Mouse (Mus musculus): ENCODE results near the gene Ceacam1. TPM values are rescaled to one million over a fixed set of nuclear protein-coding genes. Genes with fewer than 3 reads are reported as not detected.
"Not testable (repeated sequence)": the region's sequence is repeated elsewhere in the genome, so short reads cannot be mapped to it uniquely, and the experiment has no call there.

The Ceacam1 gene
- polyA plus RNA-seq, 1 experiment: 31.5 TPM

DNA sequence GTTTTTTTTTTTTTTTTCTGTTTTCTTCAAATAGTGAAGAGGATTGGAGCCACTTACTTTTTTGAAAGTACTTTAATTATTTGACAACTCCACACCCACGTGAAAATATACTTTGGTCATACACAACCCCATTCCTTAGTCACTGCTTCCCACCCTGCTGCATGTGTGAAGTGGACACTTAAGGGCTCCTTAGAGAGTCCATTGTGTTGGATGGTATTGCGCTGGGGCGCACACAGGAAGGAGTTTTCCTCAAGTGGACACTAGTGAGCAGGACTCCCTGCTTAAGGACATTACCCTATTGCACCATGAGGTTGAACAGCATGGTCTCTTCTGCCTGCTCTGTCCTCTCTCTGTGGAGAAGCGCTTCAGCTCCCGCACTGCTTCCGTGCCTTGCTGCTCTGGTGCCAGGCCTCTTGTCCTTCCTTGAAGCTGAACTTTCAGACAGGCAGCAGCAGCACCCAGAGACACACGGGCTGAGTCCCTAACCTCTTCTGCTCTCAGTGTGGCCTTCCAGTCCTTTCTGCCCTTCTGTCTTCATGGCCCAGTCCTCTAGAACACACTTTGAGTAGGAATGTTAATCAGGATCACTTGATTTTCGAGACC lies 5.8 kb upstream of the Ceacam1 start:
- Histone ChIP-seq H3K4me3 (replicated peaks; ENCODE audit: control insufficient read depth, low read depth, low read length) (no peak overlapping the region), H3K4me1 (ENCODE audit: control insufficient read depth, insufficient read depth, low read length) (no peaks in the 10 kb centered on the region), H3K27ac (ENCODE audit: control insufficient read depth, insufficient read depth, low read depth, low read length, poor library complexity) (no peak overlapping the region)
- whole genome bisulfite sequencing: 89% methylated on average over 8 of the region's 8 CpGs
- TF ChIP-seq CTCF (IDR thresholded peaks at IDR 0.05; ENCODE audit: control insufficient read depth, insufficient read depth, low read length) (no peak), POLR2A (IDR thresholded peaks at IDR 0.05; ENCODE audit: borderline replicate concordance, control insufficient read depth, low read depth, low read length) (no peak)

DNA sequence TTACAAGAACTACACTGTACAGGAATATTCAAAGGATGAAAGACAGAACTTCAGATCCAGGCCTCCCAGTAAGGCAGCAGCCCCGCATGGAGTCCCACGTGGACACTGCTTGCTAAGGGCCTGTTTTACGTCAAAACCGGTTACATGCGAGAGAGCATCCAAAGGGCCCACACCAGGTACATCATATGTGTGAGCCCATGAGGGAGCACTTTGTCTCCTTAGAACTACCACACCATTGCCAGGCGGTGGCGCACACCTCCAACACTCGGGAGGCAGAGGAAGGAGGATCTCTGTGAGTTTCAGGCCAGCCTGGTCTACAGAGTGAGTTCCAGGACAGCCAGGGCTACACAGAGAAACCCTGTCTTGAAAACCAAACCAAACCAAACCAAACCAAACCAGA lies 3.4 kb upstream of the Ceacam1 start:
- TF ChIP-seq CTCF (IDR thresholded peaks at IDR 0.05; ENCODE audit: control insufficient read depth, insufficient read depth, low read length): peak; percentile 59
- H3K4me1 ChIP-seq (ENCODE audit: control insufficient read depth, insufficient read depth, low read length); H3K27ac ChIP-seq (ENCODE audit: control insufficient read depth, insufficient read depth, low read depth, low read length, poor library complexity); H3K4me3 ChIP-seq (replicated peaks; ENCODE audit: control insufficient read depth, low read depth, low read length): not testable (repeated sequence)
- WGBS: 76% methylated on average over 8 of the region's 8 CpGs

GRCm38 (mm10) chr7:25479440-25479839 lies 2.0 kb upstream of the Ceacam1 start:
- Histone ChIP-seq H3K27ac (ENCODE audit: control insufficient read depth, insufficient read depth, low read depth, low read length, poor library complexity) (no peak overlapping the region), H3K4me3 (replicated peaks; ENCODE audit: control insufficient read depth, low read depth, low read length) (no peak overlapping the region), H3K4me1 (ENCODE audit: control insufficient read depth, insufficient read depth, low read length) (no peaks in the 10 kb centered on the region; the same call in 1 of the 2 replicates)
- 0% methylated on average over 1 of the region's 1 CpGs for WGBS
- TF ChIP-seq POLR2A (IDR thresholded peaks at IDR 0.05; ENCODE audit: borderline replicate concordance, control insufficient read depth, low read depth, low read length) (no peak), CTCF (IDR thresholded peaks at IDR 0.05; ENCODE audit: control insufficient read depth, insufficient read depth, low read length) (peak; percentile 59)

- peak overlapping the region; percentile 54 for H3K27ac ChIP-seq (ENCODE audit: control insufficient read depth, insufficient read depth, low read depth, low read length, poor library complexity)
- 2% methylated on average over 2 of the region's 2 CpGs for WGBS
- not testable (repeated sequence) for H3K4me3 ChIP-seq (replicated peaks; ENCODE audit: control insufficient read depth, low read depth, low read length)
Observed at GRCm38 (mm10) chr7:25477752-25478093, 320 bp upstream of the Ceacam1 start.

DNA sequence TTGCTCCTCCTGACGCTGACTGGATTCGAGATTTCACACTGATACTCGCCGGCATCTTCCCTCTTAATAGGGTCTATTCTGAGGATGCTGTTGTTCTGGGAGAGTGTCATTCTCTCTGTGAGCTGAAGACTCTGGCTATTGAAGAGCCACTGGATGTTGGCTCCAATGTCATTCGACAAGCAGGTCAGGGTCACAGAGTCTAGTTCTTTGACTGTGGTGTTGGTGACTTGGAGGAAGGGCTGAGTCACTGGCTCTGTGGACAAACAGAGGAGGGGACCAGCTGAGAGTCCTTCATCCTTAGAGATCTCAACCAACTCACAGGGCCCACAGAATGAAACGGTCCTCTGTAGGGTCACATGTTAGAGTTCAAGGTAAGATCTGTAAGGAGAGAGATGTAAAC lies 5.6 kb downstream of the Ceacam1 start:
- 80% methylated on average over 6 of the region's 6 CpGs for WGBS
- H3K27ac ChIP-seq (ENCODE audit: control insufficient read depth, insufficient read depth, low read depth, low read length, poor library complexity); H3K4me1 ChIP-seq (ENCODE audit: control insufficient read depth, insufficient read depth, low read length); H3K4me3 ChIP-seq (replicated peaks; ENCODE audit: control insufficient read depth, low read depth, low read length): not testable (repeated sequence)

More at GRCm38 (mm10) chr7:25477752-25478093, 320 bp upstream of the Ceacam1 start:
- H3K4me1 ChIP-seq (ENCODE audit: control insufficient read depth, insufficient read depth, low read length): not testable (repeated sequence)

- not testable (repeated sequence) for H3K4me1 ChIP-seq (ENCODE audit: control insufficient read depth, insufficient read depth, low read length); H3K4me3 ChIP-seq (replicated peaks; ENCODE audit: control insufficient read depth, low read depth, low read length)
- 72% methylated on average over 3 of the region's 3 CpGs for WGBS
Observed at GRCm38 (mm10) chr7:25465586-25465985, 11.8 kb downstream of the Ceacam1 start.

DNA sequence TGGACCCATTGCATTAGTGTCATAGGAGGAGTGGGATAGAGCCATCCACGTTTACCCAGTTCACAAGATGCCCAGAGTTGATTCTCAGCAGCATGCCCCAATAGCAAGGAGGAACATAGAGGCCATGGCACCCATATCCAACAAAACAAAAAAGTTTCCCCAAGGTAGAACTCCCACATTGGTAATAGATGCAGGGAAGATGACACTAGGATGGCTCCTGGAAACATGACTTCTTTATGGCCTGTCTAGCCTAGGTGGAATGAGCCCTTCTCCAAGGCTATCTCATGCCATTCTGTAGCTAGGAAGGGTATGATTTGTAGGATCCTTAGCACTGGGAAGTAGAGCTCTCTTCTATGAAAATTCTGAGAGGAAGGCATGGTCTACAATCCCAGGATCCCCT lies 12.4 kb downstream of the Ceacam1 start:
- Histone ChIP-seq H3K27ac (ENCODE audit: control insufficient read depth, insufficient read depth, low read depth, low read length, poor library complexity) (no peak overlapping the region), H3K4me1 (ENCODE audit: control insufficient read depth, insufficient read depth, low read length) (no peaks in the 10 kb centered on the region; the same call in 1 of the 2 replicates), H3K4me3 (replicated peaks; ENCODE audit: control insufficient read depth, low read depth, low read length) (no peak overlapping the region)
- no peak for TF ChIP-seq POLR2A (IDR thresholded peaks at IDR 0.05; ENCODE audit: borderline replicate concordance, control insufficient read depth, low read depth, low read length)
- TF ChIP-seq CTCF (IDR thresholded peaks at IDR 0.05; ENCODE audit: control insufficient read depth, insufficient read depth, low read length): no peak
- WGBS: 86% methylated on average over 1 of the region's 1 CpGs

More at GRCm38 (mm10) chr7:25465586-25465985, 11.8 kb downstream of the Ceacam1 start:
- not testable (repeated sequence) for H3K27ac ChIP-seq (ENCODE audit: control insufficient read depth, insufficient read depth, low read depth, low read length, poor library complexity)

- not testable (repeated sequence) for H3K4me1 ChIP-seq (ENCODE audit: control insufficient read depth, insufficient read depth, low read length); H3K27ac ChIP-seq (ENCODE audit: control insufficient read depth, insufficient read depth, low read depth, low read length, poor library complexity); H3K4me3 ChIP-seq (replicated peaks; ENCODE audit: control insufficient read depth, low read depth, low read length)
- no CpG with 5 or more reads among the region's 1 CpGs for WGBS
Observed at GRCm38 (mm10) chr7:25462033-25462337, 15.4 kb downstream of the Ceacam1 start.

- WGBS: 78% methylated on average over 4 of the region's 5 CpGs
- H3K27ac ChIP-seq (ENCODE audit: control insufficient read depth, insufficient read depth, low read depth, low read length, poor library complexity); H3K4me1 ChIP-seq (ENCODE audit: control insufficient read depth, insufficient read depth, low read length); H3K4me3 ChIP-seq (replicated peaks; ENCODE audit: control insufficient read depth, low read depth, low read length): not testable (repeated sequence)
Observed at GRCm38 (mm10) chr7:25461336-25462032, 15.9 kb downstream of the Ceacam1 start.

Measured in bone marrow, adult 2 months (tissue).